Mouse (Mus musculus): Measurements from ENCODE around the gene Ugt1a6a. TPM values are rescaled to one million over a fixed set of nuclear protein-coding genes. Genes with fewer than 3 reads are reported as not detected.
"Not testable (repeated sequence)": the region's sequence is repeated elsewhere in the genome, so short reads cannot be mapped to it uniquely, and the experiment has no call there.

Ugt1a6a gene
- polyA plus RNA-seq (2012; rRNA removed) = 20.9 and 21.1 TPM in 2 replicates

GRCm38 (mm10) chr1:88134457-88135011 lies at the start of gene Ugt1a6a:
Gene Ugt1a6a, plus strand, starts transcription at chr1:88134809.
- not testable (repeated sequence) for H3K4me3 ChIP-seq (ENCODE audit: insufficient read depth, low read depth, low read length); H3K27me3 ChIP-seq (replicated peaks; ENCODE audit: control insufficient read depth, insufficient read depth, low read length); H3K36me3 ChIP-seq (ENCODE audit: control insufficient read depth, insufficient read depth, low read length)
- DNase-seq = peak; percentile 60
- Histone ChIP-seq H3K4me1 (ENCODE audit: control insufficient read depth, insufficient read depth, low read length) (peaks cover 13% of the 10 kb centered on the region), H3K27ac (ENCODE audit: insufficient read depth, low read depth, low read length) (peak within 1 kb of the TSS; percentile 56)
- 28% methylated on average over 5 of the region's 5 CpGs for whole genome bisulfite sequencing

- Histone ChIP-seq H3K27ac (ENCODE audit: insufficient read depth, low read depth, low read length) (no peak overlapping the region), H3K4me1 (ENCODE audit: control insufficient read depth, insufficient read depth, low read length) (no peaks in the 10 kb centered on the region), H3K36me3 (ENCODE audit: control insufficient read depth, insufficient read depth, low read length) (no peaks in the 10 kb centered on the region), H3K27me3 (replicated peaks; ENCODE audit: control insufficient read depth, insufficient read depth, low read length) (no peaks in the 10 kb centered on the region), H3K4me3 (ENCODE audit: insufficient read depth, low read depth, low read length) (no peak overlapping the region)
- 75% methylated on average over 1 of the region's 1 CpGs for WGBS
- TF ChIP-seq POLR2A (IDR thresholded peaks at IDR 0.05; ENCODE audit: low read depth, low read length) (no peak), CTCF (conservative IDR thresholded peaks at IDR 0.05; ENCODE audit: insufficient read depth, insufficient read length, low read depth, low read length) (no peak)
- DNase-seq = no peak
These were observed 48.5 kb upstream of the Ugt1a6a start for GRCm38 (mm10) chr1:88086125-88086524.

DNA sequence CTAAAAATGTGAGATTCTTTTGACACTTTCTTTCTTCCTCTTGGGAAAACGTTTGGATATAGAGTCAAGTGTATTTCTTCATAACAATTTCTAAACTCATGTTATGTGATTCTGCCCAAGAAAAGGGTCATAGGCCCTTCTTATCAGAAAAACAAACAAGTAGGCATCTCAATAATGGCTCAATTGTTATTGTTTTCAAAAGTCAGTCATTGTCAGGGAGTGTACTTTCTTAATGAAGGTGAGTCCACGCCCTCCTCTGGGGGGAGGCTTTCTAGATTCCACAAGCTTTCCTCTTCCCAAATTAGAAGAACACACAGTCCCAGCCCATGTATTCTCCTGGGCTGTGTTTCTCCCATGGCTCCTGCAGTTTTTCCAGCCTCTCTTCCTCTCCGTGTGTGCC lies 47.1 kb upstream of the Ugt1a6a start, which contains the start of gene Ugt1a8:
Gene Ugt1a8 (plus strand): TSS at position 301 of the 400 bp plus-strand sequence.
- Histone ChIP-seq H3K27me3 (replicated peaks; ENCODE audit: control insufficient read depth, insufficient read depth, low read length) (no peaks in the 10 kb centered on the region), H3K36me3 (ENCODE audit: control insufficient read depth, insufficient read depth, low read length) (no peaks in the 10 kb centered on the region), H3K4me3 (ENCODE audit: insufficient read depth, low read depth, low read length) (no peak within 1 kb of the TSS), H3K4me1 (ENCODE audit: control insufficient read depth, insufficient read depth, low read length) (no peaks in the 10 kb centered on the region), H3K27ac (ENCODE audit: insufficient read depth, low read depth, low read length) (no peak within 1 kb of the TSS)
- TF ChIP-seq CTCF (conservative IDR thresholded peaks at IDR 0.05; ENCODE audit: insufficient read depth, insufficient read length, low read depth, low read length) (no peak), POLR2A (IDR thresholded peaks at IDR 0.05; ENCODE audit: low read depth, low read length) (no peak)
- 76% methylated on average over 3 of the region's 3 CpGs for WGBS
- DNase-seq = no peak

GRCm38 (mm10) chr1:88092341-88092740 lies 42.3 kb upstream of the Ugt1a6a start:
- DNase-seq = no peak
- Histone ChIP-seq H3K4me1 (ENCODE audit: control insufficient read depth, insufficient read depth, low read length) (no peaks in the 10 kb centered on the region; the same call in 1 of the 2 replicates), H3K27ac (ENCODE audit: insufficient read depth, low read depth, low read length) (no peak overlapping the region), H3K36me3 (ENCODE audit: control insufficient read depth, insufficient read depth, low read length) (no peaks in the 10 kb centered on the region), H3K4me3 (ENCODE audit: insufficient read depth, low read depth, low read length) (no peak overlapping the region), H3K27me3 (replicated peaks; ENCODE audit: control insufficient read depth, insufficient read depth, low read length) (no peaks in the 10 kb centered on the region)
- no peak for TF ChIP-seq CTCF (conservative IDR thresholded peaks at IDR 0.05; ENCODE audit: insufficient read depth, insufficient read length, low read depth, low read length)
- TF ChIP-seq POLR2A (IDR thresholded peaks at IDR 0.05; ENCODE audit: low read depth, low read length) = no peak

DNA sequence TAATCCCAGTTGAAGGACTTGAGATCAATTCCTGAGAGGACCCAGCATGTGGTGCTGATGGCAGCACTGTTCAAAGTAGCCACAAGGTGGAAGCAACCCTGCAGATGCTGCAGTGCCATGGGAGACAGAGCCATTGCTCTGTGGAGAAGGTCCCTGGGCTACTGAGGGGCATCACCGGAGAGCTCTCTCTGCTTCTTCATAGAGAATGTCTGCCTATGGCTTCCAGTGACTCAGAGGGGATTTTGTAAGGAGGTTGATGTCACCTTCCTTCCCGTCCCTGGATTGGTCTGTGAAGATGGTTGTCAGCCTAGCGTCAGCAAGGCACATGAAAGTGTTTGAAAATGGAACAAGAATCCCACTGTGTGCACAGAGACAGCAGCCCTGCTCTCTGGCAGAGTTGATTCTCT lies 40.3 kb upstream of the Ugt1a6a start:
- TF ChIP-seq CTCF (conservative IDR thresholded peaks at IDR 0.05; ENCODE audit: insufficient read depth, insufficient read length, low read depth, low read length) = peak; percentile 47
- H3K27ac ChIP-seq (ENCODE audit: insufficient read depth, low read depth, low read length); H3K4me1 ChIP-seq (ENCODE audit: control insufficient read depth, insufficient read depth, low read length); H3K27me3 ChIP-seq (replicated peaks; ENCODE audit: control insufficient read depth, insufficient read depth, low read length); H3K36me3 ChIP-seq (ENCODE audit: control insufficient read depth, insufficient read depth, low read length); H3K4me3 ChIP-seq (ENCODE audit: insufficient read depth, low read depth, low read length): not testable (repeated sequence)
- WGBS = 42% methylated on average over 3 of the region's 3 CpGs
- peak; percentile 57 for DNase-seq

DNA sequence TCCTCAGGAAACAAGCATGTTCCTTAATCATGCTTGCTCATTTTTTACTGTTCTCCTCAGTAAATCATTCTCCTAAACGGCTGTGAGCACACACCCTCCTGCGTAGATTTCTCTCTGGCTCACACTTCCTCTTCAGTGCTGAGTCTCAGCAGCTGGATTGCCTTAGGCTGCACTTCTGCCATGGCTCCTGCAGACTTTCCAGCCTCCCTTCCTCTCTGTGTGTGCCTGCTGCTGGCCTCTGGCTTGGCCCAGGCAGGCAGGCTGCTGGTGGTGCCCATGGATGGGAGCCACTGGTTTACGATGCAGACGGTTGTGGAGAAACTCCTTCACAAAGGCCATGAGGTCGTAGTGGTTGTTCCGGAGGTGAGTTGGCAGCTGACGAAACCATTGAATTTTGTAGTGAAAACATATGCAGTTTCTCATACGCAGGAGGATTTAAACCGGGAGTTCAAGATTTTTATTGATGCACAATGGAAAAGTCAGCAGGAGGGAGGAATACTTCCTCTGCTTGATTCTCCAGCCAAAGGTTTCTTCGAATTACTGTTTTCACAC lies 39.6 kb upstream of the Ugt1a6a start, which contains the start of gene Ugt1a7c:
Gene Ugt1a7c (plus strand): TSS at position 122 of the 552 bp plus-strand sequence.
- Histone ChIP-seq H3K36me3 (ENCODE audit: control insufficient read depth, insufficient read depth, low read length) (no peaks in the 10 kb centered on the region), H3K4me1 (ENCODE audit: control insufficient read depth, insufficient read depth, low read length) (no peaks in the 10 kb centered on the region; the same call in 1 of the 2 replicates), H3K4me3 (ENCODE audit: insufficient read depth, low read depth, low read length) (peak within 1 kb of the TSS; percentile 77), H3K27ac (ENCODE audit: insufficient read depth, low read depth, low read length) (peak within 1 kb of the TSS; percentile 69), H3K27me3 (replicated peaks; ENCODE audit: control insufficient read depth, insufficient read depth, low read length) (no peaks in the 10 kb centered on the region)
- 7% methylated on average over 10 of the region's 10 CpGs for WGBS
- no peak for TF ChIP-seq POLR2A (IDR thresholded peaks at IDR 0.05; ENCODE audit: low read depth, low read length)
- no peak for TF ChIP-seq CTCF (conservative IDR thresholded peaks at IDR 0.05; ENCODE audit: insufficient read depth, insufficient read length, low read depth, low read length)
- peak; percentile 72 for DNase-seq

DNA sequence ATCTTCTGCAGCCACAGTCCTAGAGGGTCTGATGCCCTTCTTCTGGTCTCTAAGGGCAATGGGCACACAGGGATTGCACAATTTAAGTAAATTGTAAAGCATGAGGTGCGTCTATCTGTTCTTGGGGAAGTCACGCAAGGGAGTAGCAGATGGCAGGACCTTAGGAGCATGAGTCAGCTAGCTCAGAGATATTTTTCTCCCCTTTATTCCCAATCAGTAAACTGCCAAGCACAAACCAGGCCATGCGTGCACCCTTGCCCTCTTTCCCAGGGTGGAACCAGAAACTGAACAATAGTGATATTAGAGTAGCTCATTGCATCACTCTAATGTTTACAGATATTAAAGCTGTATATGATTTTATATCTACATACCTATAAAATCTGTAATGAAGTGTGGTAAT lies 36.1 kb upstream of the Ugt1a6a start:
- not testable (repeated sequence) for H3K27ac ChIP-seq (ENCODE audit: insufficient read depth, low read depth, low read length); H3K36me3 ChIP-seq (ENCODE audit: control insufficient read depth, insufficient read depth, low read length); H3K27me3 ChIP-seq (replicated peaks; ENCODE audit: control insufficient read depth, insufficient read depth, low read length); DNase-seq; H3K4me3 ChIP-seq (ENCODE audit: insufficient read depth, low read depth, low read length); H3K4me1 ChIP-seq (ENCODE audit: control insufficient read depth, insufficient read depth, low read length)
- 78% methylated on average over 3 of the region's 3 CpGs for WGBS

- not testable (repeated sequence) for DNase-seq; H3K27ac ChIP-seq (ENCODE audit: insufficient read depth, low read depth, low read length); H3K27me3 ChIP-seq (replicated peaks; ENCODE audit: control insufficient read depth, insufficient read depth, low read length); H3K4me3 ChIP-seq (ENCODE audit: insufficient read depth, low read depth, low read length); H3K36me3 ChIP-seq (ENCODE audit: control insufficient read depth, insufficient read depth, low read length); H3K4me1 ChIP-seq (ENCODE audit: control insufficient read depth, insufficient read depth, low read length)
- WGBS = 67% methylated on average over 2 of the region's 2 CpGs
These were observed 34.9 kb upstream of the Ugt1a6a start for GRCm38 (mm10) chr1:88099691-88100090.

GRCm38 (mm10) chr1:88103019-88103418 lies 31.6 kb upstream of the Ugt1a6a start, which contains the start of gene Ugt1a6b:
Gene Ugt1a6b, plus strand, starts transcription at chr1:88103252.
- not testable (repeated sequence) for H3K27me3 ChIP-seq (replicated peaks; ENCODE audit: control insufficient read depth, insufficient read depth, low read length); DNase-seq; H3K27ac ChIP-seq (ENCODE audit: insufficient read depth, low read depth, low read length); H3K4me3 ChIP-seq (ENCODE audit: insufficient read depth, low read depth, low read length); H3K36me3 ChIP-seq (ENCODE audit: control insufficient read depth, insufficient read depth, low read length)
- peaks cover 13% of the 10 kb centered on the region; the same call in 1 of the 2 replicates for H3K4me1 ChIP-seq (ENCODE audit: control insufficient read depth, insufficient read depth, low read length)
- 80% methylated on average over 3 of the region's 3 CpGs for WGBS

DNA sequence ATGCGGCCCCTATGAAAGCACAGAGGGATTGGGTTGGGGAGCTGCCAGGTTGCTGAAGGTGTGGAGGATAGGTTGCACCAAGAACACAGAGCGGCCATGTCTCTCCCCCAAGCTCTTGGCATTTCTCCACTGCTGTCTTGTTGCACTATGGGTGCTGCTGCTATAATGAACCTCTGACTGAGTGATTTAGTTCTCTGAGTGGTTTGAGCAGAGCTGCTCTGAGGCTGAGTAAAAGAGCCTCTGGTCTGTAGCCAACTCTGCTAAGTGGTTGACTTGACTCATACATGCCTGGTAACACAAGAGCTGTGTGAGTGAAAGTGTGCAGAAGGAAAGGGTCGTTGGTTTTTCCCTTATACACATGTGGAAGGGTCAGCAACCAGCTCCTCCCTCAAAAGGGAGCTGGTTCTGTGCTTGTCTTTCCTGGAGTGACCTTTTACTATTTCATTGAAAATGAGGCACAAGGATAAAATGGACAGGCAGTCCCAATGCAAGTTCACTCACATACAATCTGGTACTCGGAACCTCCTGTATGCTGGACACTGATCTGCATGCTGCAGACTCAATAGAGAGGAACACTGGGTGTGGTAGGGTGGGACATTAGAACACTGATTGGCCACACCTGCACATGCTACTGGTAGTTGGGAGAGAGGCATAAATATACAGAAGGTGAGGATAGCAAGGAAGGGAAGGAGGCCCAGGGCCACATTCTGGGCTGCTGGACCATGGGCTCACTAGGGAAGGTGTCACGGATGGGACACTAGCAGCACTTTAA lies 30.7 kb upstream of the Ugt1a6a start:
- not testable (repeated sequence) for DNase-seq; H3K27ac ChIP-seq (ENCODE audit: insufficient read depth, low read depth, low read length); H3K27me3 ChIP-seq (replicated peaks; ENCODE audit: control insufficient read depth, insufficient read depth, low read length); H3K4me3 ChIP-seq (ENCODE audit: insufficient read depth, low read depth, low read length); H3K36me3 ChIP-seq (ENCODE audit: control insufficient read depth, insufficient read depth, low read length)
- H3K4me1 ChIP-seq (ENCODE audit: control insufficient read depth, insufficient read depth, low read length) = peaks cover 13% of the 10 kb centered on the region; the same call in 1 of the 2 replicates
- WGBS = 79% methylated on average over 5 of the region's 5 CpGs

Measured in kidney, adult 2 months (tissue).